Mouse (Mus musculus) midbrain, embryonic 13.5 days (tissue): ENCODE results near the gene A3galt2. TPM values are rescaled to one million over a fixed set of nuclear protein-coding genes. Genes with fewer than 3 reads are reported as not detected.
A peak's percentile ranks its signal among the peaks of the same experiment; 100 is the strongest.

Experiments used
- ATAC-seq: fragments of 200-750 bp; cut with Nextera tagmentation; 2 replicates; pipeline ENCODE4 v1.8.0; 2017; ENCODE audit warnings: mild to moderate bottlenecking, moderate TSS enrichment, moderate library complexity
- H3K27ac ChIP-seq: fragments of 300-500 bp; sonication (generic); 2 replicates; pipeline ENCODE4 v1.5.1; 2015; ENCODE audit warnings: inconsistent platforms, mild to moderate bottlenecking, moderate library complexity
- H3K27me3 ChIP-seq: fragments of 300-500 bp; sonication (generic); 2 replicates; pipeline ENCODE4 v1.6.1; 2015; ENCODE audit warnings: mild to moderate bottlenecking, inconsistent platforms
- H3K36me3 ChIP-seq: fragments of 300-500 bp; sonication (generic); 2 replicates; pipeline ENCODE4 v1.6.1; 2015; ENCODE audit warnings: mild to moderate bottlenecking, inconsistent platforms
- H3K4me1 ChIP-seq: fragments of 300-500 bp; sonication (generic); replicated peaks from 2 replicates; pipeline ENCODE4 v1.6.1; 2015; ENCODE audit warnings: inconsistent platforms
- H3K4me2 ChIP-seq: fragments of 300-500 bp; sonication (generic); replicated peaks from 2 replicates; pipeline ENCODE4 v1.6.1; 2015; ENCODE audit warnings: moderate library complexity, mild to moderate bottlenecking, inconsistent platforms
- H3K4me3 ChIP-seq: fragments of 300-500 bp; sonication (generic); replicated peaks from 2 replicates; pipeline ENCODE4 v1.5.1; 2015; ENCODE audit warnings: mild to moderate bottlenecking, inconsistent platforms
- H3K9ac ChIP-seq: fragments of 300-500 bp; sonication (generic); replicated peaks from 2 replicates; pipeline ENCODE4 v1.6.1; 2015; ENCODE audit warnings: mild to moderate bottlenecking, inconsistent platforms
- H3K9me3 ChIP-seq: fragments of 300-500 bp; sonication (generic); 2 replicates; pipeline ENCODE4 v1.6.1; 2016; ENCODE audit warnings: mild to moderate bottlenecking, inconsistent platforms
- WGBS: fragments of 180-500 bp; shearing (Covaris S2); methylation state at CpG from one replicate; pipeline ENCODE4 v1.1.7; 2015; 5-methylcytosine and 5-hydroxymethylcytosine counted together
- polyA plus RNA-seq: library from polyadenylated mRNA; unstranded; fragments of >200 nt; fragmentation: Nextera tagmentation; extraction: Ambion mirVana; gene quantifications from 2 replicates; pipeline ENCODE4 v1.2.1, GENCODE M21; 2015

Gene A3galt2
- polyA plus RNA-seq, 1 experiment from 2014 or later = 0.58 TPM

- no peak overlapping the region for H3K27ac ChIP-seq
- WGBS = 94% methylated on average over 11 of the region's 11 CpGs
- H3K4me2 ChIP-seq = no peak overlapping the region
- H3K4me3 ChIP-seq = no peak overlapping the region
- H3K9me3 ChIP-seq = no peaks in the 10 kb centered on the region
- H3K9ac ChIP-seq = no peak overlapping the region
- H3K27me3 ChIP-seq = no peaks in the 10 kb centered on the region
- H3K36me3 ChIP-seq = peaks cover 82% of the 10 kb centered on the region
- ATAC-seq = no peak
- H3K4me1 ChIP-seq = peaks cover 9% of the 10 kb centered on the region
Measured at GRCm38 (mm10) chr4:128785921-128786654, 30.9 kb downstream of the A3galt2 start.

DNA sequence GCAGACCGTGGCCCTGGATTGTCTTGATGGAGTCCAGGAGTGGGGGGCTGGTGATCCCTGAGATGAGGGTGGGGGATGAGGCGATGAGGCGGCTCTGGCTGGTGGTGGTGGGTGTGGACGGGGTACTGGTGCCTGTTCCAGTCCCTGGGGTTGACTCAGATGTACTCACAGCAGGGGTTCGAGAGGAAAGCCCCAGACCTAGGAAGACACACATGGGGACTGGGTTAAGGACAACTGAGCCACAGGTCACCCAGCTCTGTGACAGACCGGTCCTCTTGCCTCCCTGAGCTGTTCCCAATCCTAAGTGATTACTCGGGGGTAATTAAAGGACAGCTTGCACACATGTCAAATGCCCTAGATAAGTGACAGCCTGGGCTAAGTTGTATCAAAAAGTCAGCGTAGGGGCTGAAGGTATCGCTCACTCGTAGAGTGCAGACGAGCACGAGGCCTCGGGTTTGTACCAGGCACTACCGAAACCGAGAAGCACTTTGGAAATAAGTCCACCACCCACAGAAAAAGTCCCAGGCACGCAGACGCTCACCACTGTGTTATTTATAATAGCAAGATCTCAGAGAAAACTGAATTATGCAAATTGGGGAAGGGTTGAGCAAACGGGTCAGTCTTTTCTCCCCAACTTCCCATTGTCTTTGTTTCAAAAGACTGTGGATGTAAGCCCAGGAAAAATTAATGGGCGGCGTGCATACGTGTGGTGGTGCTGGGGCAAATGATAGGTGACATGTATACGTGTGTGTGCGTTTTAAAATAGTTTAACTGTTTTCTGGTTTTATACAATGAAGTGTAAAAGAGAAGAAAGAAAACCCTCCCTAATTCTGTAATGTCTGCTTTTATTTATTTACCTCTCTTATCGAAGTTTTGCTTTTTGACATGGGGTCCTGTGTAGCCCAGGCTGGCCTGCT, 32.1 kb downstream of the A3galt2 start:
- Histone ChIP-seq H3K27me3 (no peaks in the 10 kb centered on the region), H3K27ac (no peak overlapping the region), H3K9me3 (no peaks in the 10 kb centered on the region), H3K4me1 (peaks cover 14% of the 10 kb centered on the region), H3K4me3 (no peak overlapping the region), H3K4me2 (no peak overlapping the region), H3K36me3 (peaks cover 80% of the 10 kb centered on the region), H3K9ac (no peak overlapping the region)
- WGBS = 88% methylated on average over 24 of the region's 24 CpGs
- peak; percentile 11; the same call in 1 of the 2 replicates for ATAC-seq

- no peak for ATAC-seq
- Histone ChIP-seq H3K9me3 (no peaks in the 10 kb centered on the region), H3K9ac (no peak overlapping the region), H3K4me3 (no peak overlapping the region), H3K27me3 (no peaks in the 10 kb centered on the region), H3K27ac (no peak overlapping the region), H3K4me2 (no peak overlapping the region), H3K36me3 (peaks cover 75% of the 10 kb centered on the region), H3K4me1 (peaks cover 14% of the 10 kb centered on the region)
- WGBS = 95% methylated on average over 4 of the region's 4 CpGs
Measured at GRCm38 (mm10) chr4:128788108-128788507, 32.9 kb downstream of the A3galt2 start.

- H3K4me3 ChIP-seq = no peak overlapping the region
- H3K4me2 ChIP-seq = no peak overlapping the region
- H3K27me3 ChIP-seq = no peaks in the 10 kb centered on the region
- no peaks in the 10 kb centered on the region for H3K9me3 ChIP-seq
- ATAC-seq = no peak
- H3K9ac ChIP-seq = 0 out of 2 replicates have a peak overlapping the region, but pooled peaks have one; percentile 32
- H3K27ac ChIP-seq = 0 out of 2 replicates have a peak overlapping the region, but pooled peaks have one; percentile 19
- peaks cover 59% of the 10 kb centered on the region for H3K36me3 ChIP-seq
- H3K4me1 ChIP-seq = peaks cover 14% of the 10 kb centered on the region
- 49% methylated on average over 18 of the region's 18 CpGs for WGBS
Measured at GRCm38 (mm10) chr4:128789646-128790045, 34.5 kb downstream of the A3galt2 start.

- no peak for ATAC-seq
- no peak overlapping the region for H3K9ac ChIP-seq
- no peak overlapping the region for H3K27ac ChIP-seq
- peaks cover 49% of the 10 kb centered on the region for H3K4me1 ChIP-seq
- 50% methylated on average over 1 of the region's 1 CpGs for WGBS
- H3K36me3 ChIP-seq = peaks cover 24% of the 10 kb centered on the region
- no peak overlapping the region for H3K4me2 ChIP-seq
- H3K27me3 ChIP-seq = no peaks in the 10 kb centered on the region
- no peaks in the 10 kb centered on the region for H3K9me3 ChIP-seq
- H3K4me3 ChIP-seq = no peak overlapping the region
Measured at GRCm38 (mm10) chr4:128793710-128794109, 38.5 kb downstream of the A3galt2 start.

GRCm38 (mm10) chr4:128794198-128794597, 39.0 kb downstream of the A3galt2 start:
- Histone ChIP-seq H3K36me3 (peaks cover 24% of the 10 kb centered on the region), H3K27me3 (no peaks in the 10 kb centered on the region), H3K9ac (no peak overlapping the region), H3K27ac (no peak overlapping the region), H3K9me3 (no peaks in the 10 kb centered on the region), H3K4me2 (no peak overlapping the region), H3K4me3 (no peak overlapping the region), H3K4me1 (peaks cover 54% of the 10 kb centered on the region)
- ATAC-seq = no peak
- WGBS = 94% methylated on average over 8 of the region's 8 CpGs

GRCm38 (mm10) chr4:128795596-128795995, 40.4 kb downstream of the A3galt2 start:
- peaks cover 12% of the 10 kb centered on the region; the same call in 1 of the 2 replicates for H3K36me3 ChIP-seq
- 3% methylated on average over 9 of the region's 9 CpGs for WGBS
- H3K4me2 ChIP-seq = 0 out of 2 replicates have a peak overlapping the region, but pooled peaks have one; percentile 15
- no peak overlapping the region for H3K27ac ChIP-seq
- no peak overlapping the region for H3K4me3 ChIP-seq
- 0 out of 2 replicates have a peak, but pooled peaks have one; percentile 37 for ATAC-seq
- H3K9me3 ChIP-seq = no peaks in the 10 kb centered on the region
- no peak overlapping the region for H3K9ac ChIP-seq
- peaks cover 63% of the 10 kb centered on the region for H3K4me1 ChIP-seq
- H3K27me3 ChIP-seq = no peaks in the 10 kb centered on the region

DNA sequence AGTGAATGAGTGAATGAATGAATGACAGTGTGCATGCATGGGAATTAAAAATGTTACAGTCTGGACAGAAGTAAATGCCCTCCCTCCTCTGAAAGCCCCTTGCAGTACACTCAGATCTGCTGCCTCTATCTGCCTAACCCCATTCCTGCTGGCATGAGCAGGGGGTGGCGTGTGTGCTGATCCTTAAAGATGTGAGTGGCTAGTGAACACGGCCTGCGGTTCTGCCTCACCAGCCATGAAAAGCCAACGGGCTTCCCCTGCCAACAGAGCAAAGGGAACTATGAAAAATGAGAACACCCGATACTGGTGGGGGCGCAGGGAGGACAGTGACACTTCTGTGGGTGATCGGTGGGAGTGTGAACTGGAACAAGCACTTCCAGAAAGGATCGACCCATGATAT, 41.6 kb downstream of the A3galt2 start:
- Histone ChIP-seq H3K4me2 (no peak overlapping the region), H3K9me3 (no peaks in the 10 kb centered on the region), H3K27ac (peak overlapping the region; percentile 35; the same call in 1 of the 2 replicates), H3K36me3 (peaks cover 7% of the 10 kb centered on the region; the same call in 1 of the 2 replicates), H3K27me3 (no peaks in the 10 kb centered on the region), H3K4me1 (peaks cover 65% of the 10 kb centered on the region), H3K9ac (no peak overlapping the region), H3K4me3 (no peak overlapping the region)
- WGBS = 58% methylated on average over 8 of the region's 8 CpGs
- ATAC-seq = no peak

DNA sequence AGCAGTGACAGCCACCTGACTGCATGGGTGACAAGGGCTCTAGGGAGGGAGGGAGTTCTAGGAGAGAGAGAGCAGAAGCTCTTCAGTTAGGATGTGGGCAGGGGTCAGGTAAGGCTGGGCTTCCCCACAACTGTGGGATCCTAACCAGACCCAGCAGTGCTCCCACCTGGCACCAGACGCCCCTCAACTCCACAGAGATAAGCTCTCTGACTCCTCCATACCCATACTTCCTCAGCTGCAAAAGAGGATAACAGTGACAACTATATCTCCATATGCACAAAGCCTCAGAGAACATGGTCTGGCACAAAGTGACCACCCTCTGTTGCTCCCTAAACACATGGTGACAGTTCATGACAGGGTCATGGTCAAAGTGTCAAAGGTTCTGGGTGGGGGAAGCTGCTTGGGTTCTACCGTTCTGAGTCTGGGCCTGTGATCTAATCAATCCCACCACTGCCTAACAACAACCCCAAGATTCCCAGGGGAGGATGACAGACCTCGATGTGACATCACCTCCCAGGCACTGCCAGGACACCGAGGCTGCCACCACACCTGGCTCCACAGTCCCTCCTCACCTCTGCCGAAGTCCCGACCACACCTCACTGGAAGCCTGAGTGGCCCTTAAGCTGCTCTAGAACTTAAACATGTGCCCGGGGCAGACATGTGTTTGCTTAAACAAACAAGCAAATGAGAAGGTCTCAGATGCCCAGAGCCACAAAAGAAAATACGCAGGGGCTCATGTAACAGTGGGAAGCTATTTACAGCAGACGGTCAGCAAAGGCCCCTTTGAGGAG, 46.7 kb downstream of the A3galt2 start:
- no peak overlapping the region for H3K27ac ChIP-seq
- no peaks in the 10 kb centered on the region for H3K27me3 ChIP-seq
- peaks cover 82% of the 10 kb centered on the region for H3K4me1 ChIP-seq

GRCm38 (mm10) chr4:128803569-128803968, 48.4 kb downstream of the A3galt2 start:
- WGBS = 56% methylated on average over 5 of the region's 5 CpGs
- no peak overlapping the region for H3K27ac ChIP-seq
- H3K4me1 ChIP-seq = peaks cover 70% of the 10 kb centered on the region

More for the DNA sequence above, 46.7 kb downstream of the A3galt2 start:
- ATAC-seq = no peak
- no peaks in the 10 kb centered on the region for H3K9me3 ChIP-seq
- no peak overlapping the region for H3K9ac ChIP-seq
- no peaks in the 10 kb centered on the region for H3K36me3 ChIP-seq
- H3K4me3 ChIP-seq = no peak overlapping the region
- H3K4me2 ChIP-seq = no peak overlapping the region
- 78% methylated on average over 9 of the region's 9 CpGs for WGBS

GRCm38 (mm10) chr4:128804426-128805149, 49.4 kb downstream of the A3galt2 start:
- 5% methylated on average over 6 of the region's 6 CpGs for WGBS
- H3K36me3 ChIP-seq = no peaks in the 10 kb centered on the region
- peak overlapping the region; percentile 97 for H3K27ac ChIP-seq
- H3K9ac ChIP-seq = peak overlapping the region; percentile 97
- H3K9me3 ChIP-seq = no peaks in the 10 kb centered on the region
- ATAC-seq = no peak
- no peaks in the 10 kb centered on the region for H3K27me3 ChIP-seq
- H3K4me2 ChIP-seq = peak overlapping the region; percentile 99
- H3K4me3 ChIP-seq = peak overlapping the region; percentile 89
- peaks cover 60% of the 10 kb centered on the region for H3K4me1 ChIP-seq

More at GRCm38 (mm10) chr4:128803569-128803968, 48.4 kb downstream of the A3galt2 start:
- H3K9ac ChIP-seq = peak overlapping the region; percentile 97
- H3K4me2 ChIP-seq = peak overlapping the region; percentile 99
- H3K27me3 ChIP-seq = no peaks in the 10 kb centered on the region
- H3K36me3 ChIP-seq = no peaks in the 10 kb centered on the region
- no peaks in the 10 kb centered on the region for H3K9me3 ChIP-seq
- no peak for ATAC-seq
- H3K4me3 ChIP-seq = peak overlapping the region; percentile 89
